33 mouse cellular contexts compared by ENCODE assay signal in the genomic region with DNA sequence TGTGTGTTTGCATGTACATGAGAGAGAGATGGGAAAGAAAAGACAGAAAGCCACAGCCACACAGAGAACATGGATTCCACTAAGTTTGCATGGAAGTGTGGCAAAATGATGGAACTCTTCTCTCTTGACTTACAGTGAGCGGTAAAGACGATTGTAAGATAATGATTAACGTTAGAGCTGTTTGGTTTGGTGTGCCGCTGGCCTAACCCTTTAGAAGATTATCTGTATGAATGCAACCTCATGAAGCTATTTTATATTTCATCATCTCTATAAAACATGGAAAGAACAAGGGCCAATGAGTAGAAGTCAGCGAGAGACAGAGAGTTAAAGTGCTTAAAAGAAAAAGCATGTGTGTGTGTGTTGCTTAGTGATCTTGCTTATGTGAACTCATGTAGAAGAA. TPM values are rescaled to one million over a fixed set of nuclear protein-coding genes. Genes with fewer than 3 reads are reported as not detected.
"Had no signal": no experiment of that assay in that cellular context is flagged by ENCODE, and none has a peak within 500 bp of the region (broad histone marks: within the 10 kb centered on the region; RNA-seq: fewer than 3 reads in every experiment).

No protein-coding gene starts in this region.

- DNase-seq: heart, postnatal 10 days; heart, postnatal 14 days; heart, postnatal 36 days; heart, postnatal 4 days; kidney, adult 11 months; kidney, adult 18-20 months; kidney, adult 2 months; kidney, adult 8-10 months; kidney, adult 9 months; kidney, postnatal 10 days; kidney, postnatal 14 days; kidney, postnatal 25 days; kidney, postnatal 36 days; kidney, postnatal 4 days; layer of hippocampus, adult 9-11 months; layer of hippocampus, postnatal 36 days had no signal

- H3K9me3 ChIP-seq: heart, embryonic 10.5 days; heart, embryonic 12.5 days; heart, embryonic 13.5 days; heart, embryonic 15.5 days; hindbrain, embryonic 10.5 days; hindbrain, embryonic 12.5 days; hindbrain, embryonic 13.5 days; hindbrain, embryonic 15.5 days; kidney, embryonic 15.5 days had no signal

- H3K4me2 ChIP-seq: heart, embryonic 11.5 days; heart, embryonic 12.5 days; heart, embryonic 13.5 days; heart, embryonic 15.5 days; hindbrain, embryonic 12.5 days; hindbrain, embryonic 13.5 days; hindbrain, embryonic 14.5 days; hindbrain, embryonic 15.5 days; kidney, embryonic 15.5 days had no signal

- ATAC-seq: hindbrain, embryonic 16.5 days; hindbrain, postnatal 0 days; inflammation-experienced regulatory T-cells, adult 6 months had no signal

- H3K36me3 ChIP-seq: heart, embryonic 10.5 days; heart, embryonic 12.5 days; heart, embryonic 13.5 days; heart, embryonic 15.5 days; hindbrain, embryonic 10.5 days; hindbrain, embryonic 12.5 days; hindbrain, embryonic 13.5 days; hindbrain, embryonic 15.5 days; kidney, embryonic 15.5 days had no signal

- H3K4me3 ChIP-seq: heart, embryonic 10.5 days; heart, embryonic 12.5 days; heart, embryonic 13.5 days; heart, embryonic 15.5 days; hindbrain, embryonic 10.5 days; hindbrain, embryonic 12.5 days; hindbrain, embryonic 13.5 days; hindbrain, embryonic 15.5 days; kidney, embryonic 15.5 days; layer of hippocampus, adult 2 months; left cerebral cortex, adult 2 months had no signal

- H3K27me3 ChIP-seq: heart, embryonic 12.5 days; heart, embryonic 13.5 days; heart, embryonic 15.5 days; hindbrain, embryonic 12.5 days; hindbrain, embryonic 13.5 days; hindbrain, embryonic 15.5 days; kidney, embryonic 15.5 days had no signal

- H3K4me1 ChIP-seq: heart, embryonic 10.5 days; heart, embryonic 15.5 days had no signal

- H3K27ac ChIP-seq: heart, embryonic 10.5 days; heart, embryonic 13.5 days; heart, embryonic 15.5 days; hindbrain, embryonic 10.5 days; hindbrain, embryonic 12.5 days; hindbrain, embryonic 13.5 days; hindbrain, embryonic 14.5 days; hindbrain, embryonic 15.5 days; hindbrain, postnatal 0 days; kidney, embryonic 15.5 days; kidney, postnatal 0 days; layer of hippocampus, adult 2 months; left cerebral cortex, adult 2 months had no signal

- H3K9ac ChIP-seq: heart, embryonic 12.5 days; heart, embryonic 13.5 days; heart, embryonic 15.5 days; hindbrain, embryonic 12.5 days; hindbrain, embryonic 13.5 days; hindbrain, embryonic 14.5 days; hindbrain, embryonic 15.5 days; kidney, embryonic 15.5 days had no signal

RNA-seq across cellular contexts. Expression of a gene that starts 60.0 kb away (rescaled TPM):
- polyA plus RNA-seq: inflammation-experienced regulatory T-cells, adult 6 months had no signal
